Mouse (Mus musculus) stomach, postnatal 0 days (tissue): ENCODE measurements around the gene Fosb.

ENCODE experiments used
- CTCF ChIP-seq: IDR thresholded peaks from 2 replicates; pipeline ENCODE4 v1.5.1; 2016; ENCODE audit warnings: antibody characterized with exemption, low read depth, mild to moderate bottlenecking, moderate library complexity
- EP300 ChIP-seq: optimal IDR thresholded peaks from 2 replicates; pipeline ENCODE3; 2016; ENCODE audit warnings: antibody characterized with exemption

DNA sequence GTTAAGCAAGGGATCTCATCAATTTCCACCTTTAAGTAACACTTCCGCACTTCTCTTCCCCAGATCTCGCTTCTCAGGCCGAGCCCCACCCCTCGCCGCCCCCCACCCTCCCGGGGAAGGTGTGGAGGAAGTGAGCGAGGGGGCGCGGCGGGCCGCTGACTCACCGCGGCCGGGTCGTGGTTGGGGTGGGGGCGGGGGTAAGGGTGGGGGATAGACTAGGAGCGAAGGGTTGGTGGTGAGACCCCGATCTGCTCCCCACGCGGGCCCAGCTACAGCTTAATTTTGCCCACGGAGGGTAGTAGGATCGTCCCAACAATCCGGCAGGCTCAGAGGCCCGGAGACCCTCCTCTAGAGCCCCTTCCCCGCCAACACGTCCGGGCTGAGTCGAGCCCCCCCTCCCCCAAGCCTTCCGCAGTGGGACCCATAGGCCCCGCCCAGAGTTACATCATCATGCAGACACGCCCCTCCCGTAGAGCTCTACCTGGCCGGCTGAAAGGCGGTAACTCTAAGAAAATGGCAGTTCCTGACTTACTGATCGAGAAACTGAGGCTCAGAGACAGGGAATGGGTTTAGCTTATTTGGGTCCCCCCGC, 37.6 kb downstream of the Fosb start:
- no peak for TF ChIP-seq CTCF
- no peak for TF ChIP-seq EP300
